Mouse (Mus musculus): ENCODE data around the gene Tpst2.

- no peak for TF ChIP-seq CTCF (IDR thresholded peaks at IDR 0.05; ENCODE audit: low read depth, low read length)
- TF ChIP-seq POLR2A (IDR thresholded peaks at IDR 0.05; ENCODE audit: borderline replicate concordance, low read depth, low read length), result no peak
Measured at GRCm38 (mm10) chr5:112273746-112274463, 2.6 kb upstream of the Tpst2 start.

Data from bone marrow macrophage, adult 2 months (primary cell).